ENCODE assay signal across 15 mouse cellular contexts in genomic region chr4:36311431-36311830, GRCm38 (mm10).
DNase-seq lines count a peak whose midpoint lies in the region.
"Had no signal": no experiment of that assay in that cellular context is flagged by ENCODE, and none has a peak within 500 bp of the region (broad histone marks: within the 10 kb centered on the region; RNA-seq: fewer than 3 reads in every experiment).

No protein-coding gene starts in this region.

- intact Hi-C loops in left cerebral cortex, postnatal 25 days (cut with DNase I), result no loop called here

- peak; percentile 29 for DNase-seq in layer of hippocampus, adult 11-12 months (ENCODE audit: low spot score)
- DNase-seq in layer of hippocampus, postnatal 10 days (ENCODE audit: low spot score in 2 of 2), result no peak
- DNase-seq in left cerebral cortex, postnatal 25 days (ENCODE audit: low spot score in 2 of 2), result peak; percentile 24 to 31
- no peak for DNase-seq in left cerebral cortex, adult 11 months (ENCODE audit: low spot score)
- peak; percentile 19 for DNase-seq in right cerebral cortex, postnatal 25 days
- DNase-seq in right cerebral cortex, postnatal 14 days, result no peak
- no peak for DNase-seq in embryo, embryonic 10 days (ENCODE audit: low spot score)
- DNase-seq: adrenal gland, adult 2 months; adrenal gland, postnatal 25 days; cerebellum, adult 11 months; cerebellum, adult 8-10 months; cerebellum, postnatal 14 days; gastrocnemius, postnatal 14 days; heart, adult 2 months; heart, postnatal 14 days had no signal

Comparison
In these comparisons a context has a peak if more than half of its experiments do, and no peak if none do; other contexts are left out.
1. DNase-seq: peak in layer of hippocampus, adult 11-12 months (single experiment), left cerebral cortex, postnatal 25 days (2 of 2) and right cerebral cortex, postnatal 25 days (single experiment); none in layer of hippocampus, postnatal 10 days (0 of 2), left cerebral cortex, adult 11 months (single experiment), right cerebral cortex, postnatal 14 days (single experiment) and embryo, embryonic 10 days (single experiment).